Mouse (Mus musculus): ENCODE data around the gene Bod1l.

GRCm38 (mm10) chr5:41781890-41782289, 62.2 kb downstream of the Bod1l start:
- TF ChIP-seq POLR2A (IDR thresholded peaks at IDR 0.05; ENCODE audit: insufficient read depth, low read depth, low read length) (no peak), CTCF (IDR thresholded peaks at IDR 0.05; ENCODE audit: insufficient read depth, low read depth, low read length) (no peak)
